Mouse (Mus musculus) heart, embryonic 10.5 days (tissue): ENCODE measurements around the gene Adcy10. TPM values are rescaled to one million over a fixed set of nuclear protein-coding genes. Genes with fewer than 3 reads are reported as not detected.

Source experiments
- DNase-seq: peaks from one replicate; pipeline ENCODE4 v3.0.0-alpha.2; 2017; ENCODE audit warnings: low spot score
- H3K27ac ChIP-seq: fragments of 300-500 bp; sonication (generic); 2 replicates; pipeline ENCODE4 v1.5.1; 2016; ENCODE audit warnings: mild to moderate bottlenecking
- H3K27me3 ChIP-seq: fragments of 300-500 bp; sonication (generic); 2 replicates; pipeline ENCODE4 v1.6.1; 2016; ENCODE audit warnings: mild to moderate bottlenecking; ENCODE audit not compliant: poor library complexity, insufficient read depth, severe bottlenecking
- H3K36me3 ChIP-seq: fragments of 300-500 bp; sonication (generic); 2 replicates; pipeline ENCODE4 v1.6.1; 2016; ENCODE audit warnings: mild to moderate bottlenecking, moderate library complexity
- H3K4me1 ChIP-seq: fragments of 300-500 bp; sonication (generic); 2 replicates; pipeline ENCODE4 v1.6.1; 2016; ENCODE audit warnings: mild to moderate bottlenecking
- H3K4me3 ChIP-seq: fragments of 300-500 bp; sonication (generic); 2 replicates; pipeline ENCODE4 v1.5.1; 2016; ENCODE audit warnings: mild to moderate bottlenecking, moderate library complexity
- H3K9me3 ChIP-seq: fragments of 300-500 bp; sonication (generic); 2 replicates; pipeline ENCODE4 v1.6.1; 2016; ENCODE audit warnings: mild to moderate bottlenecking, moderate library complexity
- WGBS: fragments of 180-500 bp; shearing (Covaris S2); methylation state at CpG from one replicate; pipeline ENCODE4 v1.1.7; 2016; 5-methylcytosine and 5-hydroxymethylcytosine counted together
- polyA plus RNA-seq: library from polyadenylated mRNA; unstranded; fragments of >200 nt; fragmentation: Nextera tagmentation; extraction: Ambion mirVana; gene quantifications from 2 replicates; pipeline ENCODE4 v1.2.1, GENCODE M21; 2016

The Adcy10 gene
- polyA plus RNA-seq, 1 experiment from 2014 or later = not detected

GRCm38 (mm10) chr1:165559073-165559472 is 74.1 kb downstream of the Adcy10 start:
- no peaks in the 10 kb centered on the region for H3K27me3 ChIP-seq
- no peak overlapping the region for H3K27ac ChIP-seq
- H3K36me3 ChIP-seq = no peaks in the 10 kb centered on the region
- no peaks in the 10 kb centered on the region for H3K4me1 ChIP-seq
- no peak overlapping the region for H3K4me3 ChIP-seq
- 86% methylated on average over 9 of the region's 9 CpGs for WGBS
- DNase-seq = no peak
- no peaks in the 10 kb centered on the region for H3K9me3 ChIP-seq

- no peaks in the 10 kb centered on the region for H3K9me3 ChIP-seq
- no peaks in the 10 kb centered on the region for H3K4me1 ChIP-seq
- no peak overlapping the region for H3K27ac ChIP-seq
- no peaks in the 10 kb centered on the region for H3K36me3 ChIP-seq
- WGBS = 89% methylated on average over 4 of the region's 4 CpGs
- H3K4me3 ChIP-seq = no peak overlapping the region
- H3K27me3 ChIP-seq = no peaks in the 10 kb centered on the region
- DNase-seq = no peak
These were observed 80.3 kb downstream of the Adcy10 start for GRCm38 (mm10) chr1:165565283-165565682.

- DNase-seq = no peak
- H3K27ac ChIP-seq = no peak overlapping the region
- H3K4me1 ChIP-seq = 0 out of 2 replicates have a peak, but pooled peaks cover under 1% of the 10 kb centered on the region
- H3K4me3 ChIP-seq = no peak overlapping the region
- H3K27me3 ChIP-seq = no peaks in the 10 kb centered on the region
- H3K9me3 ChIP-seq = no peaks in the 10 kb centered on the region
- no peaks in the 10 kb centered on the region for H3K36me3 ChIP-seq
- 67% methylated on average over 7 of the region's 7 CpGs for WGBS
These were observed 82.5 kb downstream of the Adcy10 start for GRCm38 (mm10) chr1:165567466-165567865.

GRCm38 (mm10) chr1:165576005-165576404 is 91.0 kb downstream of the Adcy10 start:
- Histone ChIP-seq H3K36me3 (no peaks in the 10 kb centered on the region), H3K9me3 (no peaks in the 10 kb centered on the region), H3K4me3 (no peak overlapping the region), H3K27me3 (no peaks in the 10 kb centered on the region), H3K27ac (no peak overlapping the region), H3K4me1 (0 out of 2 replicates have a peak, but pooled peaks cover 5% of the 10 kb centered on the region)
- DNase-seq = no peak
- 84% methylated on average over 4 of the region's 4 CpGs for WGBS

- Histone ChIP-seq H3K4me1 (peaks cover 10% of the 10 kb centered on the region), H3K9me3 (no peaks in the 10 kb centered on the region), H3K4me3 (no peak overlapping the region), H3K27ac (no peak overlapping the region), H3K36me3 (no peaks in the 10 kb centered on the region), H3K27me3 (no peaks in the 10 kb centered on the region)
- DNase-seq = no peak
- WGBS = 75% methylated on average over 9 of the region's 9 CpGs
These were observed 91.6 kb downstream of the Adcy10 start for GRCm38 (mm10) chr1:165576459-165577112.

GRCm38 (mm10) chr1:165579332-165579731 is 94.3 kb downstream of the Adcy10 start:
- H3K4me3 ChIP-seq = no peak overlapping the region
- no peaks in the 10 kb centered on the region for H3K9me3 ChIP-seq
- no peaks in the 10 kb centered on the region for H3K36me3 ChIP-seq
- WGBS = 51% methylated on average over 5 of the region's 5 CpGs
- peaks cover 11% of the 10 kb centered on the region for H3K4me1 ChIP-seq
- no peak for DNase-seq
- H3K27me3 ChIP-seq = no peaks in the 10 kb centered on the region
- no peak overlapping the region for H3K27ac ChIP-seq

- Histone ChIP-seq H3K27me3 (no peaks in the 10 kb centered on the region), H3K36me3 (no peaks in the 10 kb centered on the region), H3K27ac (no peak overlapping the region; the same call in 1 of the 2 replicates), H3K9me3 (no peaks in the 10 kb centered on the region), H3K4me1 (peaks cover 25% of the 10 kb centered on the region), H3K4me3 (no peak overlapping the region)
- DNase-seq = no peak
- 50% methylated on average over 3 of the region's 3 CpGs for WGBS
These were observed 96.3 kb downstream of the Adcy10 start for GRCm38 (mm10) chr1:165581255-165581654.

- Histone ChIP-seq H3K27ac (no peak overlapping the region), H3K9me3 (no peaks in the 10 kb centered on the region), H3K36me3 (no peaks in the 10 kb centered on the region), H3K27me3 (no peaks in the 10 kb centered on the region), H3K4me3 (no peak overlapping the region), H3K4me1 (peaks cover 43% of the 10 kb centered on the region)
- WGBS = 24% methylated on average over 12 of the region's 12 CpGs
- DNase-seq = peak; percentile 93
These were observed 98.7 kb downstream of the Adcy10 start for GRCm38 (mm10) chr1:165583529-165584184.

GRCm38 (mm10) chr1:165585389-165586104 is 100.6 kb downstream of the Adcy10 start:
- H3K9me3 ChIP-seq = no peaks in the 10 kb centered on the region
- DNase-seq = no peak

GRCm38 (mm10) chr1:165586366-165586765 is 101.4 kb downstream of the Adcy10 start:
- Histone ChIP-seq H3K4me3 (no peak overlapping the region), H3K4me1 (peaks cover 66% of the 10 kb centered on the region), H3K9me3 (no peaks in the 10 kb centered on the region), H3K27ac (no peak overlapping the region), H3K27me3 (no peaks in the 10 kb centered on the region), H3K36me3 (peaks cover 4% of the 10 kb centered on the region; the same call in 1 of the 2 replicates)
- 69% methylated on average over 1 of the region's 1 CpGs for WGBS
- no peak for DNase-seq

More at GRCm38 (mm10) chr1:165585389-165586104, 100.6 kb downstream of the Adcy10 start:
- 55% methylated on average over 14 of the region's 14 CpGs for WGBS
- Histone ChIP-seq H3K27ac (peak overlapping the region; percentile 83), H3K27me3 (no peaks in the 10 kb centered on the region), H3K36me3 (no peaks in the 10 kb centered on the region), H3K4me1 (peaks cover 61% of the 10 kb centered on the region), H3K4me3 (no peak overlapping the region)

- no peak for DNase-seq
- WGBS = 26% methylated on average over 8 of the region's 8 CpGs
These were observed 102.9 kb downstream of the Adcy10 start for GRCm38 (mm10) chr1:165587845-165588244.

GRCm38 (mm10) chr1:165589280-165590048 is 104.5 kb downstream of the Adcy10 start:
- DNase-seq = no peak
- Histone ChIP-seq H3K36me3 (peaks cover 29% of the 10 kb centered on the region), H3K4me1 (peaks cover 67% of the 10 kb centered on the region), H3K4me3 (no peak overlapping the region), H3K9me3 (no peaks in the 10 kb centered on the region), H3K27me3 (no peaks in the 10 kb centered on the region), H3K27ac (peak overlapping the region; percentile 83)
- WGBS = 35% methylated on average over 10 of the region's 10 CpGs

More at GRCm38 (mm10) chr1:165587845-165588244, 102.9 kb downstream of the Adcy10 start:
- Histone ChIP-seq H3K4me1 (peaks cover 67% of the 10 kb centered on the region), H3K27ac (peak overlapping the region; percentile 83), H3K4me3 (no peak overlapping the region), H3K9me3 (no peaks in the 10 kb centered on the region), H3K36me3 (peaks cover 14% of the 10 kb centered on the region), H3K27me3 (no peaks in the 10 kb centered on the region)
